Comparison of ENCODE assay signal across 19 mouse cellular contexts in the genomic region with DNA sequence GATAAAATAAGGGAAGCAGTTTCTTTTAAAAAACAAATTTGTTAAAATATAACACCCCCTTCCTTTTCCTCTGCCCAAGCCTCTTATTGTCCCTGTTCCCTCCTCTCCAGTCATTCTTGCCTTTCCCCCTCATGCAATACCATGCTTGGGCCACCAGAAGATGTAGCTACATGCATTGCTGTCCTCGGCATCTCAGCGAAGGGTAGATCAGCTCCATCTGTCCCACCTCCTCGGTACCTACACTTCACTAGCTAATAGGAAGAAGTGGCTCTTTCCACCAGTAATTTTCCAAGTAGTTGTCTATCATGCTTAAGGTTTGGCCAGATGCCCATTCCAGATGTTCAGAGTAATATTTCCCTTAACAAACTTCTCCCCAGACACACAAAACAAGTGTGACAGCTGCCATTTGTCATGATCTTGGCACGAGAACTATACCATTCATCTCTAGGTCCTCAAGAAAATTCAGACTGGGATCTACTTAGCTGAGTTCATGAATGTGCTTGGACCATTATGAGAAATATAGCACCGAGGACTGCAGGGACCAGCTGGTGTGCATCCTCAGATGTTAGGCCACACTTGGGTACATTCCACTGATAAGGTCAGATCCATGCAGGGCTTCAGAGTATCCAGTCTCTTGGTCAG.
DNase-seq lines count a peak whose midpoint lies in the region; ATAC-seq and TF ChIP-seq lines count a peak whose summit lies in the region.
"Had no signal": no experiment of that assay in that cellular context is flagged by ENCODE, and none has a peak within 500 bp of the region (broad histone marks: within the 10 kb centered on the region; RNA-seq: fewer than 3 reads in every experiment).

No protein-coding gene starts in this region.

- no peak overlapping the region for H3K4me3 ChIP-seq in hindbrain, postnatal 0 days (ENCODE audit: low read length)
- H3K4me3 ChIP-seq in hindbrain, embryonic 13.5 days, result no peak overlapping the region
- no peak overlapping the region for H3K4me3 ChIP-seq in intestine, embryonic 14.5 days (ENCODE audit: low read depth, low read length)
- H3K4me3 ChIP-seq: heart, embryonic 15.5 days; limb, embryonic 15.5 days; neural tube, embryonic 12.5 days had no signal

- H3K9me3 ChIP-seq in hindbrain, postnatal 0 days (ENCODE audit: low read length), result no peaks in the 10 kb centered on the region
- H3K9me3 ChIP-seq in hindbrain, embryonic 13.5 days, result no peaks in the 10 kb centered on the region
- no peaks in the 10 kb centered on the region for H3K9me3 ChIP-seq in intestine, embryonic 14.5 days (ENCODE audit: control insufficient read depth, low read length)
- H3K9me3 ChIP-seq: heart, embryonic 15.5 days; limb, embryonic 15.5 days; neural tube, embryonic 12.5 days had no signal

- H3K27me3 ChIP-seq in hindbrain, postnatal 0 days (ENCODE audit: insufficient read depth, low read length), result no peaks in the 10 kb centered on the region
- H3K27me3 ChIP-seq in hindbrain, embryonic 13.5 days, result no peaks in the 10 kb centered on the region
- no peaks in the 10 kb centered on the region for H3K27me3 ChIP-seq in intestine, embryonic 14.5 days (replicated peaks; ENCODE audit: control insufficient read depth, insufficient read depth, low read length)
- H3K27me3 ChIP-seq: heart, embryonic 15.5 days; limb, embryonic 15.5 days; neural tube, embryonic 12.5 days had no signal

- WGBS in hindbrain, postnatal 0 days, result 81% methylated on average over 5 of the region's 5 CpGs
- 85% methylated on average over 5 of the region's 5 CpGs for whole genome bisulfite sequencing in hindbrain, embryonic 13.5 days
- 54% methylated on average over 5 of the region's 5 CpGs for WGBS in intestine, embryonic 14.5 days

- no peaks in the 10 kb centered on the region for H3K36me3 ChIP-seq in hindbrain, postnatal 0 days (ENCODE audit: insufficient read depth, low read length)
- H3K36me3 ChIP-seq in hindbrain, embryonic 13.5 days, result no peaks in the 10 kb centered on the region
- H3K36me3 ChIP-seq in intestine, embryonic 14.5 days (ENCODE audit: control insufficient read depth, insufficient read depth, low read length), result no peaks in the 10 kb centered on the region
- H3K36me3 ChIP-seq: heart, embryonic 15.5 days; limb, embryonic 15.5 days; neural tube, embryonic 12.5 days had no signal

- ATAC-seq in hindbrain, postnatal 0 days, result no peak
- ATAC-seq in hindbrain, embryonic 13.5 days (ENCODE audit: low FRiP score), result no peak
- ATAC-seq in intestine, embryonic 14.5 days (replicated peaks; ENCODE audit: low FRiP score, low TSS enrichment, low read depth), result no peak
- ATAC-seq: CD4-positive, CD25-positive, alpha-beta regulatory T cell, adult 4 months; forebrain, embryonic 16.5 days; hindbrain, embryonic 16.5 days; liver, postnatal 0 days had no signal

- peak; percentile 18; the same call in 1 of the 2 replicates for TF ChIP-seq CTCF in hindbrain, postnatal 0 days (IDR thresholded peaks at IDR 0.05; ENCODE audit: low read depth)

- H3K9ac ChIP-seq in hindbrain, postnatal 0 days (replicated peaks; ENCODE audit: low read length), result no peak overlapping the region
- H3K9ac ChIP-seq in hindbrain, embryonic 13.5 days, result no peak overlapping the region
- no peak overlapping the region for H3K9ac ChIP-seq in intestine, embryonic 14.5 days (ENCODE audit: low read length)
- H3K9ac ChIP-seq: heart, embryonic 15.5 days; limb, embryonic 15.5 days; liver, postnatal 0 days; neural tube, embryonic 12.5 days had no signal

- no peak for DNase-seq in hindbrain, postnatal 0 days (ENCODE audit: low spot score)
- peak; percentile 1 for DNase-seq in 3T3-L1 (ENCODE audit: low read depth, low spot score)
- peak; percentile 56 for DNase-seq in intestine, embryonic 14.5 days (ENCODE audit: low spot score)
- peak; percentile 66 for DNase-seq in kidney, postnatal 10 days
- DNase-seq in ovary, postnatal 14 days (ENCODE audit: low spot score), result no peak
- no peak for DNase-seq in right cerebral cortex, postnatal 14 days
- DNase-seq: adrenal gland, adult 8-10 months; cerebellum, adult 18-20 months; embryo, embryonic 11 days; gastrocnemius, postnatal 10 days; liver, postnatal 0 days; right cerebral cortex, postnatal 4 days had no signal

- H3K4me2 ChIP-seq in hindbrain, postnatal 0 days (ENCODE audit: low read depth, low read length), result no peak overlapping the region
- H3K4me2 ChIP-seq in hindbrain, embryonic 13.5 days, result no peak overlapping the region
- no peak overlapping the region for H3K4me2 ChIP-seq in intestine, embryonic 14.5 days (ENCODE audit: low read length)
- H3K4me2 ChIP-seq: heart, embryonic 15.5 days; limb, embryonic 15.5 days; neural tube, embryonic 12.5 days had no signal

- H3K27ac ChIP-seq in hindbrain, postnatal 0 days, result no peak overlapping the region
- H3K27ac ChIP-seq in hindbrain, embryonic 13.5 days, result no peak overlapping the region
- H3K27ac ChIP-seq in intestine, embryonic 14.5 days (ENCODE audit: low read depth), result no peak overlapping the region
- H3K27ac ChIP-seq: heart, embryonic 15.5 days; limb, embryonic 15.5 days; neural tube, embryonic 12.5 days had no signal

- no peaks in the 10 kb centered on the region for H3K4me1 ChIP-seq in hindbrain, postnatal 0 days (ENCODE audit: insufficient read depth, low read length)
- no peaks in the 10 kb centered on the region for H3K4me1 ChIP-seq in hindbrain, embryonic 13.5 days (replicated peaks)
- H3K4me1 ChIP-seq in intestine, embryonic 14.5 days (replicated peaks; ENCODE audit: control insufficient read depth, insufficient read depth, low read length), result peaks cover 4% of the 10 kb centered on the region; the same call in 1 of the 2 replicates
- H3K4me1 ChIP-seq: heart, embryonic 15.5 days; limb, embryonic 15.5 days; neural tube, embryonic 12.5 days had no signal

Comparison
In these comparisons a context has a peak if more than half of its experiments do, and no peak if none do; other contexts are left out.
1. DNase-seq: peak in 3T3-L1 (single experiment), intestine, embryonic 14.5 days (single experiment) and kidney, postnatal 10 days (single experiment); none in hindbrain, postnatal 0 days (single experiment), ovary, postnatal 14 days (single experiment) and right cerebral cortex, postnatal 14 days (single experiment).